Mouse (Mus musculus) bone marrow, adult 2 months (tissue): ENCODE data around the gene Eral1.

Source experiments
- CTCF ChIP-seq: fragments of 200-500 bp; IDR thresholded peaks from 2 replicates; pipeline ENCODE4 v1.5.1; 2011; ENCODE audit warnings: low read length, control low read depth; ENCODE audit not compliant: control insufficient read depth, insufficient read depth
- POLR2A ChIP-seq: fragments of 200-500 bp; IDR thresholded peaks from 2 replicates; pipeline ENCODE4 v1.6.1; 2011; ENCODE audit warnings: low read depth, mild to moderate bottlenecking, control low read depth, low read length, borderline replicate concordance; ENCODE audit not compliant: control insufficient read depth

GRCm38 (mm10) chr11:78030600-78030999 lies 49.6 kb downstream of the Eral1 start:
- TF ChIP-seq CTCF (no peak), POLR2A (no peak)
